Mouse (Mus musculus) gastrocnemius, postnatal 14 days (tissue): Measurements from ENCODE around the gene Ass1. TPM values are rescaled to one million over a fixed set of nuclear protein-coding genes. Genes with fewer than 3 reads are reported as not detected.

Experiments
- DNase-seq: peaks from one replicate; pipeline ENCODE4 v3.0.0; 2021; ENCODE audit warnings: mixed read lengths
- intact Hi-C: fragments of 180-260 bp; cut with DNase I; formaldehyde crosslinking; loops from one replicate; pipeline ENCODE4 v1.15.1; 2025; ENCODE audit warnings: low total_unique reads
- total RNA-seq, 2 experiments: library from RNA; stranded (reverse); gene quantifications; 2 replicates each; pipeline ENCODE4 v1.2.3; 2021

Ass1 gene
- total RNA-seq, 2 experiments from 2014 or later = 1.2 to 2.0 TPM

GRCm38 (mm10) chr2:31476107-31476820 lies 6.3 kb downstream of the Ass1 start:
- intact Hi-C loops = no loop called here
- no peak for DNase-seq

- intact Hi-C loops = no loop called here
These were observed 7.5 kb downstream of the Ass1 start for GRCm38 (mm10) chr2:31477234-31478161.

GRCm38 (mm10) chr2:31482914-31483575 lies 13.0 kb downstream of the Ass1 start:
- DNase-seq = peak; percentile 82
- intact Hi-C loops = loop anchor here (10.0 kb wide), 1 partner anchor 312 kb away; no protein-coding TSS in a partner anchor

More at GRCm38 (mm10) chr2:31477234-31478161, 7.5 kb downstream of the Ass1 start:
- DNase-seq = no peak

- intact Hi-C loops = loop anchor here (10.0 kb wide), 1 partner anchor 311 kb away; no protein-coding TSS in a partner anchor
- peak; percentile 77 for DNase-seq
These were observed 14.2 kb downstream of the Ass1 start for GRCm38 (mm10) chr2:31484187-31484586.

- intact Hi-C loops = loop anchor here (10.0 kb wide), 1 partner anchor 306 kb away; no protein-coding TSS in a partner anchor
- DNase-seq = no peak
These were observed 19.2 kb downstream of the Ass1 start for GRCm38 (mm10) chr2:31489166-31489565.

- no peak for DNase-seq
- intact Hi-C loops = no loop called here
These were observed 20.5 kb downstream of the Ass1 start for GRCm38 (mm10) chr2:31490556-31490955.

- DNase-seq = no peak
- intact Hi-C loops = no loop called here
These were observed 22.3 kb downstream of the Ass1 start for GRCm38 (mm10) chr2:31492308-31492707.

- DNase-seq = no peak
- intact Hi-C loops = no loop called here
These were observed 23.2 kb downstream of the Ass1 start for GRCm38 (mm10) chr2:31493243-31493642.

GRCm38 (mm10) chr2:31494315-31494714 lies 24.3 kb downstream of the Ass1 start:
- intact Hi-C loops = no loop called here
- DNase-seq = no peak

- intact Hi-C loops = no loop called here
- DNase-seq = no peak
These were observed 25.1 kb downstream of the Ass1 start for GRCm38 (mm10) chr2:31495046-31495476.

GRCm38 (mm10) chr2:31496141-31496540 lies 26.1 kb downstream of the Ass1 start:
- intact Hi-C loops = no loop called here
- DNase-seq = no peak

GRCm38 (mm10) chr2:31497113-31497512 lies 27.1 kb downstream of the Ass1 start:
- no peak for DNase-seq
- intact Hi-C loops = no loop called here

GRCm38 (mm10) chr2:31497635-31498034 lies 27.6 kb downstream of the Ass1 start:
- DNase-seq = no peak
- intact Hi-C loops = no loop called here

- intact Hi-C loops = no loop called here
- no peak for DNase-seq
These were observed 29.6 kb downstream of the Ass1 start for GRCm38 (mm10) chr2:31499327-31500291.

- DNase-seq = no peak
- intact Hi-C loops = no loop called here
These were observed 30.5 kb downstream of the Ass1 start for GRCm38 (mm10) chr2:31500292-31501204.

GRCm38 (mm10) chr2:31501448-31502130 lies 31.6 kb downstream of the Ass1 start:
- DNase-seq = peak; percentile 24
- intact Hi-C loops = no loop called here
